Mouse (Mus musculus) left cerebral cortex, adult 2 months (tissue): Measurements from ENCODE around the gene Slc9a1. TPM values are rescaled to one million over a fixed set of nuclear protein-coding genes. Genes with fewer than 3 reads are reported as not detected.

ENCODE experiments used
- DNase-seq, 2 experiments: peaks; one replicate each; pipeline ENCODE4 v3.0.0; 2021 to 2022; ENCODE audit warnings: low spot score in 2 of 2, mixed read lengths in 1 of 2; ENCODE audit errors: extremely low spot score in 1 of 2
- H3K27ac ChIP-seq: fragments of 200-600 bp; 2 replicates; pipeline ENCODE4 v1.8.1; 2022
- H3K4me3 ChIP-seq: fragments of 200-600 bp; 2 replicates; pipeline ENCODE4 v1.8.1; 2022
- CTCF ChIP-seq: fragments of 200-600 bp; IDR thresholded peaks from 2 replicates; pipeline ENCODE4 v1.8.1; 2022; ENCODE audit warnings: antibody characterized with exemption, mild to moderate bottlenecking, moderate library complexity
- intact Hi-C: fragments of 180-260 bp; cut with DNase I; formaldehyde crosslinking; loops from one replicate; pipeline ENCODE4 v1.15.1; 2025
- total RNA-seq, 2 experiments: library from RNA; stranded (reverse); gene quantifications; 2 replicates each; pipeline ENCODE4 v1.2.3; 2021

Gene Slc9a1
- total RNA-seq, 2 experiments from 2014 or later: 49.8 to 53.0 TPM

DNA sequence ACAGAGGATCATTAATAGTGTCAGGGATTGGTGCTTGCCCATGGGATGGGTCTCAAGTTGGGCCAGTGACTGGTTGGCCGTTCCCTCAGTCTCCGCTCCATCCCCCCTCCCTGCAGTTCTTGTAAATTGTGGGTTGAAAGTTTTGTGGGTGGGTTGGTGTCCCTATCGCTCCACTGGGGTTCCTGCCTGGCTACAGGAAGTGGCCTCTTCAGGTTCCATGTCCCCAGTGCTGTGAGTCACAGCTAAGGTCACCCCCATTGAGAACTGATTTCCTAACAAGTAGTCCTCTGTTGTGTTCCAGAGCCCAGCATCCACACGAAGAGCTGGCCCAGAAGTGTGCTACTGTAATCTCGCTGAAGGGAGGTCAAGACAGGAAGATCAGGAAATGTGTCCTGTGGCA, 56.6 kb downstream of the Slc9a1 start:
- Histone ChIP-seq H3K4me3 (no peak overlapping the region), H3K27ac (no peak overlapping the region)
- intact Hi-C loops: loop anchor here (10.0 kb wide), 1 partner anchor 111 kb away; no protein-coding TSS in a partner anchor
- DNase-seq: no peak
- no peak for TF ChIP-seq CTCF

DNA sequence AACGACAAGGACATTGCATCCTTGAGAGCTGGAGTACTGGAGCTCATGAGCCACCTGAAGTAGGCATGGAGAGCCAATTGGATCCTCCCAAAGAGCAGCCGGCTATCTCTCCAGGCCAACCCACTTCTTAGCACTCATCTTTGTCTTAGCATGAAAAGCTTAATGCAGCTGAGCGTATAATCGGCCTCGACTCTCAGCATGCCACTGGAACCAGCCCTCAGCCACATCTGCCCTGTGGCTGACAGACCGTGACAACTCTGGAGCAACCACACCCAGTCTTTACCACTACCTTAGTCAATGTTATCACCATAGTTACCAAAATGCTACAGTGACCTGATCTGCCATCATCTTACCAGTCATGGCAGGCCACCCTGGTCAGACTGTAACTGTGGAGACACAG, 62.0 kb downstream of the Slc9a1 start:
- H3K27ac ChIP-seq: no peak overlapping the region

GRCm38 (mm10) chr4:133432560-133433171, 63.2 kb downstream of the Slc9a1 start:
- Histone ChIP-seq H3K4me3 (no peak overlapping the region), H3K27ac (peak overlapping the region; percentile 30; the same call in 1 of the 2 replicates)
- intact Hi-C loops: no loop called here
- DNase-seq: peak in 1 of 2 experiments; percentile 56
- no peak for TF ChIP-seq CTCF

More for the DNA sequence above, 62.0 kb downstream of the Slc9a1 start:
- no peak for DNase-seq
- no peak overlapping the region for H3K4me3 ChIP-seq
- intact Hi-C loops: no loop called here
- no peak for TF ChIP-seq CTCF

GRCm38 (mm10) chr4:133435921-133436320, 66.4 kb downstream of the Slc9a1 start:
- no peak for TF ChIP-seq CTCF
- no peak overlapping the region for H3K4me3 ChIP-seq
- H3K27ac ChIP-seq: no peak overlapping the region
- intact Hi-C loops: no loop called here
- DNase-seq: no peak

DNA sequence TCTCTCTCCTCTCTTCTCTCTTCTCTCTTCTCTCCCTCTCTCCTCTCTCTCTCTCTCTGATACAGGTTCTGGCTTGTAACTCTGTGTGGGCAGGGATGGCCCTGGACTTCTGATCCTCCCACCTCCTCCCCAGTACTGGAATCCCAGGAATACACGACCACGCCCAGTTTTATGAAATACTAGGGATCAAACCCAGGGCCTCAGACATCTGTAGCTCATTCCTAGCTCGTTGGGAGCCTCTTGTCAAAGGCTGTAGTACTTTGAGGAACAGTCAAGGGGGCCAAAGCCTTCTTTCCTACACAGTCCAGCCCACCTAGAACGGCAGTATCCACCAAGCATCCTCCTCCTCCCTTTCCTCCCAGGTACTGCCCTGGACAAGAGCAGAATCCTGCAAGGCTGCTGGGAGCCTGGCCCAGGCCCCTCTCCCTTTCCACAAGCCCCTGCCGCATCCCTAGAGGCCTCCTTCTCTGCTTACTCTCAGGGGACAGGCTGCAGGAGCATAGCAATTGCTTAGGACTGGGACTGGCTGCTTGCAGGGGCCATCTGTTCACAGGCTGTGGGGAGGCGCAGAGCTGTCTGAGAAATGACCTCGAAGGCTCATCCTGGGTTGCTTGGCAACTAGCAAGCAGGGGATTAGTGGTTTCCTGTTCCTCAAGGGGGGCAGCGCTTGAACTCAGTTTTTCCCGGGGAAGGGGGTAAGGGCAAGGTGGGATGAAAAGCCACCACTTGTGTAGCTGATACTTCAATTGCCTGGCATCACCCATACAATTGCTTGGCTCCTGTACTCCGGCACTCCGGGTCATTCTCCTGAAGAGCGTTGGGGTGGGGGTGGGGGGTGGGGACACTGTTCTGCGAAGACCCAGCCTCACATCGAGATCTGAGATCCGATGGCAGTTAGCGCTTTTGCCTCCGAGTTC, 70.2 kb downstream of the Slc9a1 start:
- Histone ChIP-seq H3K27ac (no peak overlapping the region), H3K4me3 (no peak overlapping the region)
- no peak for TF ChIP-seq CTCF
- DNase-seq: no peak
- intact Hi-C loops: no loop called here

DNA sequence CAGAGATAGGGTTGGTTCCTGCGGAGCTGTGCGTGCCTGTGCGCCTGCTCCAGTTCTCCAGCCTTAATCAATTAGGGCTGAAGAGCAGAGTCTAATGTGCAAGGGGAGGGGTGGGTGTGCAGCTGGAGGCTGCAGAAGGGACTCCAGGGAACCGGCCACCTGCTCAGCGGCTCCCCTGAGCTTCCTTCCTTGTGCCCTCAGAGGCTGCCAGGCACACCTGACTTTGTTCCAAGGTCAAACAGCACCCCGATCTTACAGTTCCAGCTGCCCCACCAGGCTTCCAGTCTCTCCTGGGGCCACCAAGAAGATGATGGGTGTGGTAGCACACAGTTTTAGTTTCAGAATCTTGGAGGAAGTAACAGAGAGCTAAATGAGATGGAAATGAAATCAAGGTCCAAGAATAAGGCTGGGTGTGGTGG, 70.9 kb downstream of the Slc9a1 start:
- DNase-seq: no peak
- intact Hi-C loops: no loop called here
- H3K27ac ChIP-seq: no peak overlapping the region

GRCm38 (mm10) chr4:133442194-133442593, 72.7 kb downstream of the Slc9a1 start:
- intact Hi-C loops: no loop called here
- TF ChIP-seq CTCF: no peak

More for the DNA sequence above, 70.9 kb downstream of the Slc9a1 start:
- no peak overlapping the region for H3K4me3 ChIP-seq
- no peak for TF ChIP-seq CTCF

DNA sequence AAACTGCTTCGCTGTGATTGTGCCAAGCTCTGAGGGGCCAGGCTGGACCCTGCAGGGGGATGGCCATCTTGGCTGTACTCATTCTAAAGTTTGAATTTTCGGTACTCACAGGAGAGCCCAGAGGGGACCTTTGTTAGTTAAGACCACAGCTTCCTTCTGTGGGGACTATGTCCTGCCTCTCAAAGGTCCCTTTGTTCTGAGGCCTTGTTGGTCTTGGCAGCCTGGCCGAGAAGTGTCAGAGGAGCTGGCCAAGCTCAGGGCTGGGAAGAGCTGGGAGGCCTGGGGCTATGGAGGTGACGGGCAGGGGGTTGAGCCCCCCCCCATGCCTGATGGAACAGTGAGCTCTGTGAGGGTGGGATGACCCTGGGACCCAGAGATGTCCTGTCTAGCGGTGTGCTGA, 73.6 kb downstream of the Slc9a1 start:
- TF ChIP-seq CTCF: no peak
- Histone ChIP-seq H3K4me3 (no peak overlapping the region), H3K27ac (peak overlapping the region; percentile 51; the same call in 1 of the 2 replicates)
- intact Hi-C loops: no loop called here
- no peak for DNase-seq

More at GRCm38 (mm10) chr4:133442194-133442593, 72.7 kb downstream of the Slc9a1 start:
- no peak for DNase-seq
- H3K27ac ChIP-seq: no peak overlapping the region
- no peak overlapping the region for H3K4me3 ChIP-seq

DNA sequence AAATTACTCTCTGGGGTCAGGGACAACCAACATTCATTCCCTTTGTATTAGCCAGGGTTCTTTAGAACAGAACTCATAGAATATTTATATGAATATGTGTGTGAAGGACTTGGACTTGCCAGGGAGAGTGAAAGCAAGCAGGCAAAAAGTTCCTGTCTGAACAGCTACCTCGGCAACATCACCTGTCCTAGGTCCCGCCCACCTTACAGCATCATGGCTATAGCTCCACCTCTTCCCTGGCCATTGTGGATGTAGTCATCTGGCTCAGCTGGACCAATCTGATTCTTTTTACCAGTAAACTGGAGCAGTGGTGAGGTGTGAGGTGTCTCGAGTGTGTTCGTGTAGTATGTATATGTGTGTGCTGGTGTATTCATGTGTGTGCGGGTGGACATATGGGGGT, 76.2 kb downstream of the Slc9a1 start:
- Histone ChIP-seq H3K4me3 (no peak overlapping the region), H3K27ac (no peak overlapping the region)
- intact Hi-C loops: no loop called here
- DNase-seq: no peak
- no peak for TF ChIP-seq CTCF

GRCm38 (mm10) chr4:133447366-133447765, 77.9 kb downstream of the Slc9a1 start:
- Histone ChIP-seq H3K27ac (no peak overlapping the region), H3K4me3 (no peak overlapping the region)
- no peak for DNase-seq
- intact Hi-C loops: no loop called here
- no peak for TF ChIP-seq CTCF

GRCm38 (mm10) chr4:133447967-133448366, 78.5 kb downstream of the Slc9a1 start:
- TF ChIP-seq CTCF: no peak
- no peak for DNase-seq

GRCm38 (mm10) chr4:133448708-133449388, 79.3 kb downstream of the Slc9a1 start:
- DNase-seq: no peak
- no peak overlapping the region for H3K27ac ChIP-seq
- TF ChIP-seq CTCF: no peak
- intact Hi-C loops: no loop called here
- H3K4me3 ChIP-seq: no peak overlapping the region

More at GRCm38 (mm10) chr4:133447967-133448366, 78.5 kb downstream of the Slc9a1 start:
- Histone ChIP-seq H3K4me3 (no peak overlapping the region), H3K27ac (no peak overlapping the region)
- intact Hi-C loops: no loop called here
